7 mouse cellular contexts compared by ENCODE assay signal in the genomic region with DNA sequence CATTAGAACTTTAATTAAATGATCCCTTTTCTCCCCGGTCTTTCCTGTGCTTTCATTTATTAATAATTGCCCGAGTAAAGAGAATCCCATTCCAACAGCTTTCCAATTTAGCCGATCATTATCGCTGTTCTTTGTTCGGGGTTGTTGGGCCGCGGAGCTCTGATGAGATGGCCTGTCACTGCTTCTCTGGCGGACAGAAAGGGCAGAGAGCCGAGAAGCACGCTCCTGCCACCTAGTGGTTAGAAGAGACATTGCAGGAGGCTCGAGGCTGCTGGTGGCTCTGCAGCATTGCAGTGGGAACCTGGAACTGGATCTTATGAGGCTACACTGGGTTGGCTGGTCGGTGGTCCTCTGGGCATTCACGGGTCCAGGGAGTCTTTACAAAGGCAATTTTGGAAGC. TPM values are rescaled to one million over a fixed set of nuclear protein-coding genes. Genes with fewer than 3 reads are reported as not detected.
DNase-seq lines count a peak whose midpoint lies in the region; ATAC-seq and TF ChIP-seq lines count a peak whose summit lies in the region.

No protein-coding gene starts in this region.

- TF ChIP-seq CTCF in small intestine, adult 2 months (IDR thresholded peaks at IDR 0.05; ENCODE audit: extremely low read depth, insufficient read length, insufficient replicate concordance, low read depth, low read length) = peak; percentile 98

- peaks cover 5% of the 10 kb centered on the region; the same call in 1 of the 2 replicates for H3K9me3 ChIP-seq in midbrain, embryonic 13.5 days

- H3K36me3 ChIP-seq in midbrain, embryonic 13.5 days = no peaks in the 10 kb centered on the region
- no peaks in the 10 kb centered on the region for H3K36me3 ChIP-seq in small intestine, adult 2 months (ENCODE audit: control insufficient read depth, insufficient read depth, low read length)

- intact Hi-C loops in left cerebral cortex, postnatal 4 days (cut with DNase I) = loop anchor here (5.0 kb wide), 1 partner anchor 301 kb away; no protein-coding TSS in a partner anchor

- H3K4me1 ChIP-seq in midbrain, embryonic 13.5 days (replicated peaks) = peaks cover 8% of the 10 kb centered on the region
- no peaks in the 10 kb centered on the region; the same call in 1 of the 2 replicates for H3K4me1 ChIP-seq in small intestine, adult 2 months (ENCODE audit: control insufficient read depth, insufficient read depth, insufficient read length, low read length)

- ATAC-seq in granulocyte monocyte progenitor cell, adult 5-6 weeks (replicated peaks; ENCODE audit: poor library complexity, severe bottlenecking) = peak; percentile 97
- peak; percentile 87 for ATAC-seq in midbrain, embryonic 13.5 days

- peak; percentile 70 to 77 for DNase-seq in adrenal gland, adult 18-20 months (ENCODE audit: low spot score in 2 of 2)
- DNase-seq in embryo, embryonic 11.5 days (ENCODE audit: low read depth, low spot score) = peak; percentile 67
- DNase-seq in kidney, adult 11 months = peak; percentile 60
- peak; percentile 77 for DNase-seq in left cerebral cortex, postnatal 4 days

- peak overlapping the region; percentile 36 for H3K9ac ChIP-seq in midbrain, embryonic 13.5 days (replicated peaks)

- TF ChIP-seq POLR2A in small intestine, adult 2 months (IDR thresholded peaks at IDR 0.05; ENCODE audit: low read depth, low read length) = no peak

- peak overlapping the region; percentile 12; the same call in 1 of the 2 replicates for H3K4me2 ChIP-seq in midbrain, embryonic 13.5 days (replicated peaks)

- peaks cover 50% of the 10 kb centered on the region for H3K27me3 ChIP-seq in midbrain, embryonic 13.5 days
- no peaks in the 10 kb centered on the region for H3K27me3 ChIP-seq in small intestine, adult 2 months (ENCODE audit: control insufficient read depth, insufficient read depth, low read length)

- no peak overlapping the region for H3K4me3 ChIP-seq in midbrain, embryonic 13.5 days (replicated peaks)
- H3K4me3 ChIP-seq in small intestine, adult 2 months (ENCODE audit: low read depth, low read length) = no peak overlapping the region

- H3K27ac ChIP-seq in midbrain, embryonic 13.5 days = peak overlapping the region; percentile 74
- no peak overlapping the region for H3K27ac ChIP-seq in small intestine, adult 2 months (ENCODE audit: insufficient read depth, low read depth, low read length)

- WGBS in midbrain, embryonic 13.5 days = under 1% methylated on average over 13 of the region's 13 CpGs
- WGBS in small intestine, adult 2 months = 1% methylated on average over 13 of the region's 13 CpGs

RNA-seq across cellular contexts. Expression of gene Slc6a5, which starts 13.4 kb away (rescaled TPM):
- 1 to 10 TPM; 4.5 to 8.8 TPM for total RNA-seq in adrenal gland, adult 18-20 months (2021)
- 0.09 TPM in 1 of 2 replicates, not detected in the other for total RNA-seq in granulocyte monocyte progenitor cell, adult 5-6 weeks (2014; fragmentation: Nextera tagmentation)
- not detected in 2 replicates for total RNA-seq in granulocyte monocyte progenitor cell, adult 5-6 weeks (2017)
- not detected for total RNA-seq in left cerebral cortex, postnatal 4 days (2021)
- 0.30 and 0.32 TPM in 2 replicates for polyA plus RNA-seq in midbrain, embryonic 13.5 days (2015; fragmentation: Nextera tagmentation; extraction: Ambion mirVana)
- polyA plus RNA-seq in small intestine, adult 2 months (2012; rRNA removed) = not detected in 2 replicates

RNA-seq across cellular contexts. Expression of gene Nell1, which starts 51.3 kb away (rescaled TPM):
- total RNA-seq in adrenal gland, adult 18-20 months (2021) = under 1 TPM; 0.10 to 0.60 TPM
- not detected in 2 replicates for total RNA-seq in granulocyte monocyte progenitor cell, adult 5-6 weeks (2014; fragmentation: Nextera tagmentation)
- total RNA-seq in granulocyte monocyte progenitor cell, adult 5-6 weeks (2017) = not detected in 2 replicates
- 10 to 100 TPM; 34.0 to 43.3 TPM for total RNA-seq in left cerebral cortex, postnatal 4 days (2021)
- polyA plus RNA-seq in midbrain, embryonic 13.5 days (2015; fragmentation: Nextera tagmentation; extraction: Ambion mirVana) = 7.1 and 7.9 TPM in 2 replicates
- 0.30 and 0.32 TPM in 2 replicates for polyA plus RNA-seq in small intestine, adult 2 months (2012; rRNA removed)

Comparison
In these comparisons a context has a peak if more than half of its experiments do, and no peak if none do; other contexts are left out.
1. RNA of gene Slc6a5, which starts 13.4 kb away (total RNA-seq): 4.5 to 8.8 TPM in adrenal gland, adult 18-20 months; 0.09 TPM in granulocyte monocyte progenitor cell, adult 5-6 weeks and not detected in left cerebral cortex, postnatal 4 days; every median in the first group is over 4 times any median in the second.
2. RNA of gene Nell1, which starts 51.3 kb away (total RNA-seq): 34.0 to 43.3 TPM in left cerebral cortex, postnatal 4 days; 0.10 to 0.60 TPM in adrenal gland, adult 18-20 months and not detected in granulocyte monocyte progenitor cell, adult 5-6 weeks; every median in the first group is over 10 times any median in the second.
3. Peak in every context shown above with its lines, with median percentiles within 50 percentile points of each other: DNase-seq.